Mouse (Mus musculus) large intestine, adult 2 months (tissue): ENCODE measurements around the gene Dst. TPM values are rescaled to one million over a fixed set of nuclear protein-coding genes. Genes with fewer than 3 reads are reported as not detected.
A peak's percentile ranks its signal among the peaks of the same experiment; 100 is the strongest.

Experiments used
- DNase-seq: peaks from one replicate; pipeline ENCODE4 v3.0.0-alpha.2; 2012; ENCODE audit warnings: low read depth, low spot score
- WGBS: fragments of 180-500 bp; shearing (Covaris S2); methylation state at CpG from one replicate; pipeline ENCODE4 v1.1.7; 2018; 5-methylcytosine and 5-hydroxymethylcytosine counted together
- polyA plus RNA-seq: library from polyadenylated mRNA; depleted of rRNA; stranded (reverse); fragments of >200 nt; gene quantifications from 2 replicates; pipeline ENCODE4 v1.2.3, GENCODE M21; 2012

Dst gene
- polyA plus RNA-seq, 1 experiment = 16.3 TPM

DNA sequence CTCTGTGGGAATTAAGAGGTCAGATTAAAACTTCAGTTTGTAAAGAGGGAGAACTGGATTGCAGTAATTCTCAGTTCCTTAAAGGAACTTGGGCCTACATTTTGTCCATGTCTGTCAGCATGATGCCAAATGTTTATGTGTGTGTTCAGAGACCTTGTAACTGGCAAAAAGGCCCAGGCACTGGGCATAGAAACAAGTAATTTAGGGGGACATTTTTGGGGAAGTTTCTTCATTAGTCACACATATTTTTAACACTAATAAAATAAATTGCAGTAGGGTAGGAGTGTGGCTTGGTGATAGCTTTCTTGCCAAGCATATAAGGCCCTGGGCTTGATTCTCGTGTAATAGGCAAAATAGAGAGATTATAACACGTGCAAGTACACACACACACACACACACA, 203.9 kb downstream of the Dst start:
- no peak for DNase-seq
- WGBS = 76% methylated on average over 2 of the region's 2 CpGs

DNA sequence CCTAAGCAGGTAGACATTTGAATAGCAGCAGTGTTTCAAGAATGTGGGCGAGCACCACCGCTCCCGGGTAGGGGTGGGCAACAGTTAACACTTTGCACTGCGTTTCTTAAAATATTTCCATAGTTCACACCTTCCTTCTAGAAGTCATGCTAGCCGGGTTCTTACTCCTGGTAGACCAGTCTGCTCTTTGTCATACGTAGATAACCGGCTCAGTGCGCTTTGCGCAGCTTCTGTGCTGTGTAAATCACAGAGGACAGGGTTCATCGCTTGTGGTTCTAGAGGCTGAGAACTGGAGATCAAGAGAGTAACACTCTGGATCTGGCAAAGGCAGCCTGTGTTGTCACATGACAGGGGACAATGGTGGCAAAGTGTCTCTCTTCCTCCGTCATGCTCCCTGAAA, 208.4 kb downstream of the Dst start:
- WGBS = 55% methylated on average over 11 of the region's 11 CpGs
- no peak for DNase-seq

DNA sequence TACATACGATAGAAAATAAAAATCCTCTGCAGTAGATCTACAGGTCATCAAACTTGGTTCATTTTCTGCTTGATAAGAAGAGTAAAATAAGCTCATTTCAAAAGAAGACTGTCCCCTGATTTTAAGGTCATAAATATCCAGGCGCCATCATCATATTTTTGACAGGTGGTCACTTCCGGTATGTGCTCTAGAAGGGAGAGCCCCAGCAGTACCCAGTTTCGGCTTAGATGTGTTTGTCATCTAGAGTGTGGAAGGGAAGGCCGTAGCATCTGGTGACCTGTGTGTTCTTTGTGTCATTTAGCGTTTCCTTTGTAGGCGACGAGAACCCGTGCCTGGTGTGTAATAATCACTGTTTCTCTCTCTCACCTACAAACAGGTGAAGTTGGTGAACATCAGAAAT, 209.0 kb downstream of the Dst start:
- 78% methylated on average over 9 of the region's 9 CpGs for WGBS
- no peak for DNase-seq

DNA sequence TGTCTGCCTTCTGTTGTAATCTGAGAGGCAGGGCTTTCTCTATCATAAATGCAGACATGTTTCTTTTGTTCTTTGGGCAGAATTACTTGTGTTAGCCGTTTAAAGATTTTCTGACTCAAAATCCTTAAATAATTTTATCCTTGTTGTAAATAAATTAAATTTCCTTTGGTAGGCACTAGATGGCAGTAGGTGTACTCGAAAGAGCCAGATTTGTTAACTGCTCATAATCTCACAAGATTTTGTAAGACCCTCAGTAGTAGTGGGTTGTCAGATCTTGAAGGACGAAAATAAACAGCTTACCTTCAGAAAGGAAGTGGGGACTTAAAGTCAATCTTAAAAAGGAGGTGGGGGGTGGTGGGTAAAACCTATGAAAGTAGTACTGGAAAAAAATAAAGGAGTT, 209.7 kb downstream of the Dst start:
- no peak for DNase-seq
- WGBS = 7% methylated on average over 3 of the region's 3 CpGs

DNA sequence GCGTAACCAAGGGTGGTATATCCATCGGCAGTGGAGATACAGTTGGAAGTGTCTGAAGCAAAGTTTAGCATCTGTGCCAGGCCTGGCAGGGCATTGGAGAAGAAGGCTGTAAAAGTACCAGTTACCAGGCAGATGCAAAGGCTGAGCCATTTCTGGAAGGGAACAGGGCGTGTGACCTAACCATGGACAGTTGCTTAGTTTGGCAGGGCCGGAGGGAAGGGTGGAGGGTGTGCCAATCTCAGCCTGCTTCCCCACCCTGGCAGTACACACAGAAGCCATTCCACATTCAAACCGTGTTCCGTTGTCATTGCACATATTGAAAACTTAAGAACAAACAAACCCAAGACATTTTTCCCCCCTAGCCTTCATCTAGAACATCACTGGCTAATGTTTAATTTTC, 212.0 kb downstream of the Dst start:
- 23% methylated on average over 6 of the region's 6 CpGs for WGBS
- DNase-seq = no peak

DNA sequence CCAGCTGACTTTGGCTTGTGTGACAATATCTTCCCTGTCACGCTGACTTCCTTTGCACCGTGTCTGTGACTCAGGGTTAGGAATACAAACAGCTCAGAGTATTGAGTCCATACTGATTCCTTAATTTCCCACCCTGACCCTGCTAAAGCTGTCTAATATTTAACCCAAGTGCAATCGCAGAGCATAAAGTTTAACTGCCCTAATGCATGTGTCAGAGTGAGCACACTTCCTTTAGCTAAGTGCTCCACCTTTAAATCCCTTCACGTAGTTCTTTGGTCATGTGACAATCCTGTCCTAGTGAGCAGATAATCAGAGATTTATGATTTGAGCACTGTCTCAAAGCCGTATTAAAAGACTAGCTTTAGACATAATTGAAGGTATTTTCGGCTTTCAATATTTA, 212.6 kb downstream of the Dst start:
- peak; percentile 77 for DNase-seq
- WGBS = 13% methylated on average over 6 of the region's 6 CpGs

DNA sequence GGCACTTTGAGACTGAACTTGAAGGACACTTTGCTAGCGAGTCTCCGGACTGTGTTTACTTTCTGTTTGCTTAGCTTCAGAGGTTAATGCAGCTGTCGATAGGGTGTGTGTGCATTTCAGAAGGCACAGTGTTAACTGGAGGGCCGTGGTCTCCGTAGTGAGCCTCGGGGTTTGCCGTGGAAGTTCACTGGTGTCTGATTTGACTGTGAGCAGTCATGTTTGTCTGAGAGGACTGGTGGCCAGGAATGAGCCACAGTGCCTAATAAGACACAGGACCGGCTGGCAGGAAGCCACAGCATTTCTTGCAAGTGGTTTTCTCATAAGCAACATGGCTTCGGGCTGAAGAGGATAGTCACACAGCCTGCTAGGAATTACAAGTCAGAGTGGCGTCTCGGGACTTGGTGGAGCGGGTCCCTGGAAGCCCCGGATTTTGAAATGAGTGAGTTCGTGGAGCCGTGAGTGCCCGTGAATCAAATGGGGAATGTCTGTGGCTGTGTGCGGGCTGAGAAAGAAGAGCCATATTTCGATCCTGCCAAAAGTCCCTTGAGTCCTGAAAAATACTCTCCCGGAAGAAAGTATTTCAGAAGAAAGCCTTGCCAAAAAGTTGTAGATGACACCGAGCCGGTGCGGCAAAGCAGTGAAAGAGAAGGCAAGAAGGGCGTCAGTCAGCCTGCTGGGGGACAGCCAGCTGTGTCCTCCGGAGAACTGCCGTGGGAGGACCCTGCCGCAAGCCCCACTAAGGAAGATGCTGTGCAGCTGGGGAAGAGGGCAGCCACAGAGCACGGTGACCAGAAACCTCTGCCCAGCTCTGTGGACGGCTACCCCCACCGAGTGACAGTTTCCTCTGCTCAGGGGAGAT, 213.4 kb downstream of the Dst start:
- 11% methylated on average over 29 of the region's 29 CpGs for WGBS
- DNase-seq = no peak

DNA sequence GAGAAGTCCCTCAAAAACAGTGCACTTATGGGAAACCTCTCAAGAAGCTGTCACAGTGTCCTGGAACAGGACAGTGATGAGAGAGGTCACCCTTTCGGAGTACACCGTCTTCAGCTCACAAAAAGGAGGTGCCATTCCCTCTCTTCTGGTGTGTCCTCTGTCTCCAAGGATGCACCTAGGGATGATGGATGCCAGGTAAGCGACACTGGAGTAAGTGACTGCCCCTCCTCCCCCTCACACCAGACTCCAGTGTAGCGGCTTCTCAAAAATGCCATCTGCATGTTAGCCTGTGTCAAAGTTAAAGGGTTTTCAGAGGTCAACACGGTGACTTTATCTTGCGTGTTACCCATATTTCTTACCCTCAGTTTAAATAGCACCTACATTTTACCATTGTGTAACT, 214.2 kb downstream of the Dst start:
- 49% methylated on average over 6 of the region's 6 CpGs for WGBS
- DNase-seq = no peak

DNA sequence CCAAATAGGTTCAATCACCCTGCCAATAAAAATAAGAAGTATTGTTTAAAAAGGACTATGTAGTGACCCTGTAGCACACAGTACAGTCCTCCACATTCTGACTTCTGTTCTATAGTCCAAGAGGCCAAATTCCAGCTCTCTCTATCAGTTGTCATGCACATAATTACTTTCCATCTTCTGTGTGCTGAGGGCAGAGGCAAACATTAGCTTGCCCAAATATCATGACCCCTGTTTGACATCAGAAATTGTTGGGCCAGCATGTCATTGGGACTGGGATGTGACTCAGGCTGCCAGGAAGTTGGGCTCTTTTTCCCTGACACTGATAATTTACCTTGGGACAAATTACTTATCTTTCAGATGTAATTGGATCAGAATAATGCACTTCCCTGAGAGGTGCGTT, 214.9 kb downstream of the Dst start:
- DNase-seq = no peak
- 28% methylated on average over 1 of the region's 1 CpGs for WGBS

DNA sequence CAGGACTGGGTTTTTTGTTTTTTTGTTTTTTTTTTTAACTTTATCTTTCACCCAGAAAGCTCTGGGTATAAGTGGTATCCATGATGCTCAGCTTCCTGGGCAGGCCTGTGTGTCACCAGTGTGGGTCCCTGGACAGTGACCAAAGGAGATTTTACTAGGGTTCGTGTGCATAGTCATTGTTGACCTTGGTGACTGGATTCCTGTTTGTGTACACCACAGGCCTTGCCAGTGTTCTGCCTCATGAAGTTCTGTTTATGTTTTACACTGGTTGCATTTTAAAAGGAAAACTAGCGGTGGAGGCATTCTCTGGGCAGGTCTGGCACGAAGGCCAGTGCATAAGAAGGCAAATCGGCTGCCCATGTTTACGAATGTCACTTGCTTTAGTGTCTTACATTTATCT, 215.3 kb downstream of the Dst start:
- DNase-seq = no peak
- 22% methylated on average over 5 of the region's 5 CpGs for WGBS

DNA sequence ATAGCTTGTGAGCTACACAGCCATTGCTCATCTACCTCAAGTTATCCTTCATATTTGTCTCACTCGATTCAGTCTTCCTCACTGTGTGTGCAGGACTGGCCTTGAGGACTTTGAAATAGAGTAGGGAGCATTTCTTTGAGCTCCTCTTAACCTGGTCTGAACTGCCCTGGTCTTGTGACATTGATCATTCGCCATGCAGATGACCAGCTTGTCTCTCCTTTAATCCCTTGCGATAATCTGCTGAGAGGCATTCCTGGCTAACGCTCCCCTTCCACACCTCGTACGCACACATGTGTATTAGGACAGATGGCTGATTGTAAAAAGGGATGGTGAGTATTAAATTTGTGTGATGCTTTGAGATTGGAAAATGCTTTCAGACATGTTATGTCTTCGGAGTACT, 216.4 kb downstream of the Dst start:
- WGBS = 85% methylated on average over 7 of the region's 7 CpGs
- no peak for DNase-seq

DNA sequence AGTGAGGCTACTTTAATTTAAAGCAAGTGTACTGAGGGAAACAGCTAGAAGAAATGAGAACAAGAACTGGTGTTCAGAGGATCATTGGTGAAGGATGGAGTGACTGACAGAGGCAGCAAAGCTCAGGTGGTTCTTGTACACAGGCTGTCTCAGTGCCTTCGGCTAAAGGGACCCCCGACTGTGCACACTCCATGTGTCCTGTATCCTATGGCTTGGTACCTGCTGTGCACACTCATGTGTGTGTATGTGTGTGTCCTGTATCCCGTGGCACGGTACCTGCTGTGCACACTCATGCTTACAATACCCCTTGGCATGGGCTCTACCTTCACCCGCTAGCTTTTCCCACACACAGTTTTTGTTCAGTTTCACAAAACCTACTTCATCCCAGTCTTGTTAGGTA, 217.1 kb downstream of the Dst start:
- DNase-seq = no peak
- WGBS = 96% methylated on average over 5 of the region's 5 CpGs

DNA sequence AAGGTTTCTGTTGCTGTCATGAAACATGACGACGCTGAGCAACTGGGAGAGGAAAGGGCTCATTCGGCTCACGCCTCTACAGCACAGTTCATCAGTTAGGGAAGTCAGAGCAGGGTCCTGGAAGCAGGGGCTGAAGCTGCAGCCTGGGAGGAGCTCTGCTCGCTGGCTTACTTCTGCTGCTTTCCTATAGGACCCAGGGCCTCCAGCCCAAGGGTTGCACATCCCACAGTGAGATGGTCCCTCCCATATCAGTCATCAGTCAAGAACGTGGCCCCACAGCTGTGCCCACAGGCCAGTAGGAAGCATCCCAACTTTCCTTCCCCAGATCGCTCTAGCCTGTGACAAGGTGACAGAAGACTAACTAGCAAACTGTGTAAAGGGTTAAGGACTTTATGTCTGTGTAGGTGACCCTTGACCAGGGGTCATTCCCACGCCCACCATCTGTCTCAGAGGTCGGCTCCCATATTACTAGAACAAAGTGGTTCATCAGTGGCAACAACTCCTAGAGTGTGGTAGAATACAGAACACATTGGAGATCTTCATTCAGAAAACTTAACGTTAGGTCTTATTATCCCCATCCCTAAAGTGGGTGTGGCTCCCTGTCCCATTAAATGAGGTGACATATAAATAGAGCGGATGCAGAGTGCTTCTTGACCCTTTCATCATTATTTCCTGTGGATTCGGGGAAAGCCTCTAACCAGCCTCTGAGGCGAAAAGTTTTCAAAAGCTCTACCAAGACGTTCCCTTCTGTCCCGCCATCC, 219.9 kb downstream of the Dst start:
- DNase-seq = no peak
- WGBS = 68% methylated on average over 15 of the region's 15 CpGs

DNA sequence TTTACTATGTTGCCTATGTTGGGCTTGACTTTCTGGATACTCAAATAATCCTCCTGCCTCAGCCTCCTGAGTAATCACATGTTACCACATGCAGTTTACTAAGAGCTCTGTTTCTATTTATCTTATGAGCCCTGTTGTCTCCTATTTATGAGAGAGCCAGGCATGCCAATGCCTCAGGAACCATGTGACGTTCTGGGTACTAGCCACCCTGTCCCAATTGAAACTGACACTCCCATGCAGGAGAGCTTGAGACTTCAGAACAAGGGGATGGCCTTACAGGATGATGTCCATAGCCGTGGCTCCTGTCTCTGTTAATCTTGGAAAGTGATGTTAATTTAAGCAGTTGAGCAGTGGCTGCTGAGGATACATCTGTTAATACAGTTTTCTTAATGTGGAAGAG, 220.8 kb downstream of the Dst start:
- DNase-seq = no peak
- 72% methylated on average over 2 of the region's 2 CpGs for WGBS

DNA sequence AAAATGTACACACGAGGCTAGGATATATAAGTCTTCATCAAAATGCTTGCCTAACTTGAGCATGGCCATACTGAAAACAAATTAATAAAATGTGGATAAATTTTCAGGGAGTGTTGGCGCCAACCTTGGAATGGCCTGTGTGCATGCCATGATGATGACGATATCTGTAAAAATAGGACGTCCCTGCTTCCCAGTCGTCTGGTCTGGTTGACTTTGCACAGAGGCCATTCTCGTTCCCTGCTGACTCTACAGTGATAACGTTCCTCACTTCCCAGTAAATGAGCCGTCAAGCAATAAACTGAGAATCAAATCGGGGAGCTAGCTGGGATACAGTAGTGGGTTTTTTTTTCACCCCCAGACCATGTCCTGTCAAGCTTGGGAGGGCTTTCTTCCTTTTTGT, 221.7 kb downstream of the Dst start:
- DNase-seq = no peak
- WGBS = 64% methylated on average over 9 of the region's 9 CpGs

DNA sequence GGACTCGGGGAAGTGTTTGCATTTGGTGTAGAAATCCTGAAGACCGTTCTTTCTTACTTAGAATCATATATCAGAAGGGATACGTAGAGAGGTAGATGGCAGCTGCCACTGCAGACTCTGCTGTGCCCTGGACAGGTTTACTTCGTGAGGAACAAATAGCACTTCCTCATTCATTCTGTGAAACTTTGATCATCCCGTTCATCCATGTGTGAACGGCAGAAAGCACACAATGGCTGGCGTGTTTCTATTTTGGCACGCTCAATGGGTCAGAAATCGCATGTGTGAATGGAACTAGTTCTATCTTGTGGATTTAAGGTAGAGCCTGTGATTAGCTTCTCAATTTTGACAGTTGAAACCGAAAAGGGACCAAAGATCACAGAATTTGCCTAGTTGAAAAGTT, 222.8 kb downstream of the Dst start:
- no peak for DNase-seq
- 65% methylated on average over 10 of the region's 10 CpGs for WGBS

DNA sequence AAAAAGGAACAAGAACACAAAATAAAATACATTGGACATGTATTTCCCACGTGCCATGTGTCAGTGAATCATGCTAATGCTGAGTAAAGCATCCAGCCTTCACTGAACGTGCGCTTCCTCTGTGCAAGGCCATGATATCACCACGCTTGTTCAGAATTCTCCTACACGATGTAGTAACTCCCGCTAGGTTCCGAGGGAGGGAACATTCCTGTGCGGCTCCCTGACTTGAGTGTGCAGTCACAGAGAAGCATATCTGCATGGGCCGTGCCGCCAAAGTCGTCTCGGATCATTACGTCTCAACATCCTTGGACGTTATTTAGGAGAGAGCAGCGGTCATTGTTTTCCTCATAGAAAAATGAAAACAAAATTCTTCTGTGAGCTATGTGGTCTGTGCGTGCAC, 224.8 kb downstream of the Dst start:
- 80% methylated on average over 16 of the region's 16 CpGs for WGBS
- no peak for DNase-seq

DNA sequence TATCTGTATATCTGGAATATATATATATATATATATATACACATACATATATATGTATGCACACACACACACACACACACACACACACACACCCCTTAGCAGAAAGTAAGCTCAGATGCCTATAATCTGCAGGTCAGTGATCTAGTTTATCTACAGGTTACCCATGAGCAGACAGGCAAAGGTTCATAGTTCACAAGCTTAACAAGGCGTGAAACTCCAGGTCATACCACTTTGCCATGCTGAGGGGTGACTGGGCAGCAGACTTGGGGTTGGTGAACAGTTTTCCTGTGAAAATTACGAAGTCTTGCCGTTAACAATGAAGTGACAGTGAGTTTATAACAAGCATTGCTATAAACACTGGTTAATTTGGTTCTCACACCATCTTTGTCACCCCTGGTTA, 227.5 kb downstream of the Dst start:
- no peak for DNase-seq
- 52% methylated on average over 3 of the region's 3 CpGs for WGBS

DNA sequence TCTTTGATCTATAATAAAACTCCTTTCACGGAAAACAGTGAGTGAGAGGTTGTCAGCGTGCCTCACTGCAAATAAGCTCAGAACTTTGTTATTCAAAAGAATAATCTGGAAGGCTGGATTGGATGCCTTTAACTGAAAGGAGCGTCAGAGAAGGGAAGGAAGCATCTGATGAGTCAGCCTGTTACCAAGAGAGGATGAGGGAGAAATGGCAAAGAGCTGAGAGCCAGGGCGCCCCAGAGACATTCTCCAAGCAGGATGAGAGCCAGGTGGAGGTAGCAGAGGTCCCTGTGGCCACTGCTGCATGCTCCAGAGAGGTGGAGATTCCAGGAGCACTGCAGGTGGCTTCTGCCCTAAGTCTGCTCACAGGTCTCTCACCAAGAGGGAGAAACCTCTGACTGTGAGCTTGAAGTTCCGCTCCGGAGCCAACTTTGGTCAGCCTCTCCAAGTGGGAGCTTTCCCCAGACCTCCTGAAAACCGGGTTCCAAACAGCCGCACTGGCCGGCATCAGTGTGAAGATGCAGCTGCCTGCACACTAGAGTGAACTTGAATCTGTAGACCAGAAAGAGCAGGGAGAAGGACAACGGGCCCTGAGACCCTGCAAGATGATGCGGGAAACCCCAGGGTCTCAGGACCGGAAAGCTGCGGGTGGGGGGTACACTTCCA, 231.3 kb downstream of the Dst start:
- WGBS = 55% methylated on average over 13 of the region's 13 CpGs
- DNase-seq = no peak

DNA sequence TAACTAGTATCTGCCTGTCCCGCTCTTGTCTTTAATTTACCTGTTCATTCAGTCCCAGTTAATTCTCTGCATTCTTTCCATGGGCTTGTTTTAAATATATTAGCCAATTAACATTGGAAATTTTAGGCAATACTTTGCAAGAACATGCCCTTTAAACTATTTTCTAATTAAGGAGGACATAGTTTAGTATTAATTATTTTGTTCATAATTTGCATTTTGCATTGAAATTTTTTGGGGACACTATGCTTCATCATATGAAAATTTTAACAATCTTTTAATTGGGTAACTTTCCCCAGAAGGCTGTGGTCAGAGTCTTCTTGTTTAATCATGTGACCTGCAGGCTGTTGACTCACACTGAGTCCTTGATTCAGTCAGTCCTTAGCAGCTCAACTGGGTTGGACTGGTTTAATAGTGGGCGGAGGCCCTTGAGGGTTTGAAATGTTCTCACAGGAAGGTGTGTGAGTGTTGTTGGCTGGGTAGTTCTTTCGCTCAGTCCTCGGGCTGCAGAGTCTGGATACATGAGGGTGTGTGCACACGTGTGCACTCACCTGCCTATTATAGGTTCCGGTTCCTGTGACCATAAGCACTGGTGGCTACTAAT, 231.9 kb downstream of the Dst start:
- WGBS = 32% methylated on average over 6 of the region's 6 CpGs
- no peak for DNase-seq
